Mouse (Mus musculus) heart, adult 11 months (tissue): ENCODE data around the gene Tnp2.
"Not testable (repeated sequence)": the region's sequence is repeated elsewhere in the genome, so short reads cannot be mapped to it uniquely, and the experiment has no call there.

Experiments used
- DNase-seq: peaks from one replicate; pipeline ENCODE4 v3.0.0; 2022

Tnp2 gene

DNA sequence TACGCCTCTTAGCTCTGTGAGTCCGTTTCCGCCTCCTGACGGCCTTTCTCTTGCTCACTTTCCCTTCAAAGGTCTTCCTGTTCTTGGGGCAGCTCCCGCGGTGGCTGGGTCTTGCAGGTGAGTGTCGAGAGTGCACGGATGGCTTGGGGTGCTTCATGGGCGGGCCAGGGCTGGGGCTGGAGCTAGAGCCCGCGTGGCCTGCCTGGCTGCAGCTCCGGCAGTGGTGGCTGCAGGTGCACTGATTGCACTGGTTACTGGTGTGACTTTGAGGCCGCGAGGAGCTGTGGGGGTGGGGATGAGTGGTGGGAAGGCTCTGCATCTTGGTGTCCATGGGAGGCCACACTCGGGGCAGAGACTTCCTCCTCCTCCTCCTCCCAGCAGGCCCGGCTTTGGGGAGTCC, at the start of gene Tnp2:
Gene Tnp2, minus strand, starts transcription at position 390 of the 400 bp plus-strand sequence.
- peak; percentile 90 for DNase-seq

DNA sequence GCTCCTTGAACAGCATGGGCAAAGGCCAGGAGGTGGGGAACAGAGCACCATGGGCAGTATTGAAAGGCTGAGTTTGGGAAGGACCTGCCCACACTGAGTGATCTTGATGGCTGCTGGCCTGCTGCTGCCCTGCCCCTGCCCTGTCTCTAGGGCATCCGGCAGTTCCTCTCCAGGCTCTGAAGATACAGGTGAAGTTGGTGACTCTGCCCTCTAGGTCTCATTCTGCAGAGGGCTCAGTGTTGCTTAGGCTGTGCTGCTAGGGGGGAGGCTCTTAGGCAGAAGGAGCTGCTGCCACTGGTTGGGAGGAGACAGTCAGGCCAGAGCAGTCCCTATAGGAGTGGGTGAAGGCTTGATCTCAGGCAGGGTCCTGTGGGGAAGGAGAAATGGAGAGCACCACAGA, 49.4 kb upstream of the Tnp2 start:
- DNase-seq = no peak

DNA sequence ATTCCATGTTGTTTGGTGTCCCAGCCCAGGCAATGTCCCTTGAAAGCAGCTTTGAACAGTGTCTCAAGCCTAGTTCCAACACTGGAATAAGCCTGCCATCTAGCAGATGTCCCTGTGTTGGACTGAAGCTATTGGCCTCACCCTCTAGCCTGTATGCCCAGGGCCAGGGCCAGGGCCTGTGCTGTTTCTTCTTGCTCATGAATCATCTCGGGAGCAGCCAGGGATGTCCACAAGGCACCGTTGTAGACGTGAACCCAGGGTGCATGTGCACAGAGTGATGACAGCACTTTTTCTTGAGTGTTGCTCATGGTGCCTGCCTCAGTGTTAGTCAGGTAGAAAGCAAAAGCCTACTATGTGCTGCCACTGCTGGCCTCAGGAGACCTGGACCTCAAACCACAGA, 48.8 kb upstream of the Tnp2 start:
- no peak for DNase-seq

DNA sequence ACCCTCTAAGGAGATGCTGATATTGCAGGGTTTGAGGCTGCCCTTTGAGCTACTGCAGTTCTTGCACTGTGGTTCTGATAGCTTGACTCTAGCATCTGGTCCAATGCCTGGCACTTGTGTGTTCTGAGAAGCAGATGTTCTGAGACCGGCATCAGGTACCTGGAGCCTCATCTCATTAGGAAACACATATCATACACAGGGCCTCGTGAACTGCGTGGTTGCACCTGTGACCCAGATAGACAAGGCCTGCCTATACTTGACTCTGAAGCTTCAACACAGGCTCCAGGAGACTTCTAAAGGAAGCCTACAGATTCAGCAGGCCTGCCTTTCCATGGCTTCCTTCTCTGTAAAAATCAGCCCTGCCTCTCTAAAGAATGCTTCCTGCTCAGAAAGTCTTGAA, 47.9 kb upstream of the Tnp2 start:
- no peak for DNase-seq

DNA sequence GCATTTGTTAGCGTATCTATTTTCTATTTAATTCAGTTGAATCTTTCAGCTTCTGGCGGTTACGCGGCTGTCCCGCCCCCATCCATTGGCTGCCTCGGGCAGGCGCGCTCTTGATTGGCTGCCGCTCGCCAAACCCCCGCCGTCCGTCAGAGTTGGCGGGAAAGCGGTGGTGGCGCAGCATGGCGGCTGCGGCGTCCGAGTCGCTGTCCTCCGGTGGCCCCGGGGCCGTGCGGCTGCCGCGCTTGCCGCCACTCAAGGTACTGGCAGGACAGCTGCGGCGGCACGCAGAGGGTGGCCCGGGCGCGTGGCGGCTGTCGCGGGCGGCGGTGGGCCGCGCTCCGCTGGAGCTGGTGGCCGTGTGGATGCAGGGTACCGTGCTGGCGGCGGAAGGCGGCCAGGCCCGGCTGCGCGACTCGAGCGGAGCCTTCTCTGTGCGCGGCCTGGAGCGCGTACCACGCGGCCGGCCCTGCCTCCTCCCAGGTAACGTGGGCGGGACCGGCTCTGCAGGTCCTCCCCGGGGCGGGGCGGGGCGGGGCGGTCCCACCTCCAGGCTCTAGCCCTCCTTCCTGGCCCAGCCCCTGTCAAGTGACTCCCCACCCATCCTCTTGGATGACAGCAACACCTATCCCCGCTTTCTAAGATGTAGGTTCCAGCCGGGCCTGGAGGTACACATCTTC, 46.6 kb upstream of the Tnp2 start, which contains the start of gene Rmi2:
Gene Rmi2, plus strand, starts transcription at position 149 of the 677 bp plus-strand sequence.
- DNase-seq = peak; percentile 99

DNA sequence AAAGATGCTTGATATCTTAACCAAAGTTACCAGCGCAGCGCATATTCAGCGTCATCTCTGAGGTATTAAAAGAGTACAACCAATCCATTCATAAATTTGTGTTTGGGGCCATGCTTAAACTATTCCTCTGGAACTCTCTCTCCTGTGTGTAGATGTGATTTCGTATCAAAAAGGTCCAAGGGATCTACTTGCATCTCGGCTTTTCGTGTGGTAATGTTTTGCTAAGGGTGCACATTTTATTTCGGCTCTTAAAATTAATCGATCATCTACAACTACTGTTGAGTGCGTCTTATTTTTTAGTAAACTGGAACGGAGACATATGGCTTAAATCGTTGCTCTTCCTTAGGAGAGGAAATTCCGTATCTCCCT, 46.1 kb upstream of the Tnp2 start:
- DNase-seq = no peak

DNA sequence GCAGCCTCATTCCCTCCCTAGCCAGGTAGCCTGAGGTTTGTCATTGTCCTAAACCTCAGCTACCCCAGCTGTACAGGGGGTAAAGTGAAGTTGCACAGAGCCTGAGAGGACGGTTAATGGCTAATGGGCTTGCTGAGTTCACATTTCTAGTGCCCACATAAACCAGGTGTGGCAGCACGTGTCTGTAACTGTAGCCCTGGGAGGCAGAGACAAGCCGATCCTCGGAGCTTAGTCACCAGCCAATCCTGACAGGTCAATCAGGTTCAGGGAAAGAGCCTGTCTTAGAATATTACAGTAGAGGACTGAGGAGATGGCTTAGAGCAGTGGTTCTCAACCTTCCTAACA, 40.0 kb upstream of the Tnp2 start:
- DNase-seq = no peak

DNA sequence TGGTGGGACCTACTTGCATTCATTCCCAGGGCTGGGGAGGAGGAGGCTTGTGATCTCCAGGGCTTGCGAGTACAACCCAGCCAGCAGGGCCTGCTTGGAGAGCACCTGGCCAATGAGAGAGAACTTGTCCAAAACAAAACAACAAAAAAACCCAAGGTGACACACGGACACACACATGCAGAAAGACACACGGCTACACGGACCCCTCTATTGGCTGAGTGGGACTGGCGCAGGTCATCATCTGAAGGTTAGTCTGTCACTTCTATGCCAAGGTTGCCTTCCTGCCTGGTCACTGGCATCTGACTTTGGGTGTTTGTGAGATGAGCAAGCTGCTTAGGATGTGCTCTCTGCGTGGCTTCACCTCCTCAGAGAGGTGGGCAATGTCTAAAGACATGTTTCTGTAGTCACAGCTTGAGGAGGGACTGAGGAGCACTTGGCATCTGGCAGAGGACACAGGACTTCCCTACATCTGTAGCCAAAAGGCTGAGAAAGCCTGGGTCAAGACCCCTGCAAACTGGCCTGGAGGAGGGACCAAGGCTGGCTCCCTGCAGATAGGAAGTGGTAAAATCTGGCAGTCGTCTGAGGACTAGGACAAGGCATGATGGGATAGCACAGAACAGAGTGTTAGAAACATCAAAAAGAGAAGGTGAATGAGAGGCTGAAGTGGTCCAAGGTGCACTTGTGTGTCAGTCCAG, 39.5 kb upstream of the Tnp2 start:
- no peak for DNase-seq

DNA sequence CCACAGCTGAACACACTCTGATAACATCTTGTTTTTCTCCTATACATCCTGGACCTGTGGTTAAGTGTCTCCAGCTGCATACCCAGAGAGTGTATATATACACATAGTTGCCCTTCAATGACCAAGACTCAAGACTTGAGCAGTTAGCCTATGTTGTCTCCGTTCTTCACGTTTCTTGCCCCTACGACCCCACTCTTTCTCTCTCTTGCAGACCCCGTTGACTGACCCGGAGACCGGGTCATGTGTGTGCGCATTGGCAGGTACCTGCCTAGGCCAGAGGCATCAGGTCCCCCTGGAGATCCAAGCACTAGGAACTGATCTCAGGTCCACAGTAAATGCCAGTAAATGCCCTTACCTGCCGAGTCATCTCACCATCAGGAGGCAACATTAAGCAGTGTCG, 38.8 kb upstream of the Tnp2 start:
- DNase-seq = no peak

DNA sequence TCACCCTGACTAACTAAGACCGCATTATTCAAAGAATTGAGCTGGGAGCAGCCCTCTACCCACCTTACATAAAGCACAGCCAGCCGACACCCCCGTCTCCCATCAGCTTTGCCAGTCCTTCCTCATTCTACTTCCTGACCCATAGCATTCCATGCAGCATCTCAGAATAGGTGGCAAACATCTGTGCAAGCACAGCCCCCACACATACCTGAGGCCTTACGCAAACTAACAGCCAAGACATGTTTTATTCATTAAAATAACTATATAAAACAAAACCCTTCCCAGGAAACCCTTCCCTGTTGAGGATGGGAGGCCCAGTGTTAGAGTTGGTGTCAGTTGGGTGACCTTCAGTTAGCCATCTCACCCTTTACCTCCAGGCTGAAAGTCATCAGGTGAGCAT, 37.4 kb upstream of the Tnp2 start:
- no peak for DNase-seq

DNA sequence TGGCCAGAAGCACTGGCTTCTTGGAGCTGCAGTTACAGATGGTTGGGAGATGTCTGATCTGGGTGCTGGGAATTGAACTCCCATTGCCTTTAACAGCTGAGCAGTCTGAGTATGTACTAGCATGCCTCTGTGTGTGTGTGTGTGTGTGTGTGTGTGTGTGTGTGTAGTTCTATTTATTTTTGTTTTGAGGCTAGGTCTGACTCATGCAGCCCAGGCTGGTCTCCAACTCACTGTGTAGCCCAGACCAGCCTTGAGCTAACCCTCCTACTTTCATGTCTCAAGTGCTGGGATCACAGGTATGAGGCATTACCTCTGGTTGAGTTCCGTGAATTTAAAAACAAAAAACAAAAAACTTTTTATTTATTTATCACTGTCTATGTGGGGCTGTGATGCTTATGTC, 36.1 kb upstream of the Tnp2 start:
- no peak for DNase-seq

DNA sequence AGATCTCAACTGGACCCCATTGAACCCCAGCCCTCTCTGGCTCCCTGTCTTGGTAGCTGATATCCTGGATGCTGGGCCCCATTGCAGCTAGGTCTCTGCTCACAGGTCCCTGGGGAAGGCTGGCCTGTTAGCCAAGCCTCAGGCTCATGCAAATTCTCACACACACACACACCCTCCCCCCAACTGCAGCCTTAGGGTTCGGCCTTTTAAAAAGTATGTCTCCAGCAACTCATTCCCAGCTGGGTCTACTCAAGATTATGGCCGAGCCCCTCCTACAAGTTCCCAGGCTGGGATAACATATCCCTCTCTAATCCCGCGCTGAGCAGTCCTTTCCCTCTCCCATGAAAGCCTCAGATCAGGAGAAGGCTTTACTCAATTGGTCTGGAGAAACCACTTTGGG, 32.9 kb upstream of the Tnp2 start:
- DNase-seq = peak; percentile 96

DNA sequence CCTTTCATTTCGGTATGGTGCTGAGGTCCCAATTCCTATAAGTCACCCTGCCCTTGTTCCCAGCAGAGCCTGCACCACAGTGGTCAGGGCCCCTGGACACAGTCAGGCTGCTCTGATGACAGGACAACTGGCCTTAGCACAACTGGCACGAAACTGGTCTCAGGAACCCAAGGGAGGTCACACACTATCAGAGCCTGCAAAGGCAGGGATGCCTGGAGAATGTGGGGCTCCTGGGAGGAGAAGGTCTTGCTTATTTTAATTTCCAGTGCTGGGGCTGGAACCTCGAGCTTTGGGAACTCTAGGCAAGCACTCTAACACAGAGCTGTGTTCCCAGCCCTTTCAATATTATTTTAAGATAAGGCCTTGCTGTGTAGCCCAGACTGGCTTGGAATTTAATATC, 31.5 kb upstream of the Tnp2 start:
- DNase-seq = peak; percentile 95

DNA sequence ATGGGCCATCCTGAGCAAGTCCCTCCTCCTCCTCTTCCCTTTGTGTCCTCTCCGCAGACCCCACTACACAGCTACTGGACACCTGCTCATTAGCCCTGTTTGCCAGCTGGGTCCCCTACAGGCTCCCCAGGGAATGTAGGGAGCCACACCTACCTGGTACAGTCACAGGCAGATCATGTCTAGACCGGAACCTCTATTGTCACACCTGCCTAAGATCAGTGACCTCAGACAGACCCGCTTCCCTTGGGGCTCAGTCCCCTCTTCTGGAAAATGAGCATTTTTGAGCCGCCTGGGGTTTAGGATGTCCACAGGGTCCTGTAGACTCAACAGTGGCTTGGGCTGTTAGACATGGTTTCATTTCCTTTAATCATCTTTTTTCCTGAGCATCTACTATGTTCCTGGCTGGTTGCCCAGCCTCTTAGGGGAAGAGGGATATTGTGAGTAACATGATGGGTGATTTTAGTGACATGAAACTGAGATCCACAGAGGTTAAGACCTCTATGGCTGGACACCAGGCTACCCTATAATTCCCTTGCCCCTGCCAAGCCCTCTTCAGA, 30.2 kb upstream of the Tnp2 start:
- DNase-seq = no peak

DNA sequence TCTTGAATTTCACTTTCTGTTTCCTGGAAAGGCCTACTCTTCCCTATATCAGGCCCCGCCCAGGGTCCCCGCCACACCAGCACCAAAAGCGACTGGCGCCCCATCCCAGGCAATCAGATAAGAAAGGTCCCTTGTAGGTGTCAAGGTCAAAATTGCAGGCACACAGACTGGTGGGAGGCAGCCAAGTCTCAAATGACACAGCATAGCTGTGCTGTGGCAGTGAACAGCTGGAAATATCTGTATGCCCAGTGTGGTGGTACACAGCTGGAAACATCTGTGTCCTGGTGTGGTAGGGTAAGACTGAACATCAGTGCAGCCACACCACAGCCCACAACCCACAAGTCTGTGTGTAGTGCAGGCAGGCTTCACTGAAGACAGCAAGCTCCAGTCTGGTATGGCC, 26.4 kb upstream of the Tnp2 start:
- peak; percentile 91 for DNase-seq

DNA sequence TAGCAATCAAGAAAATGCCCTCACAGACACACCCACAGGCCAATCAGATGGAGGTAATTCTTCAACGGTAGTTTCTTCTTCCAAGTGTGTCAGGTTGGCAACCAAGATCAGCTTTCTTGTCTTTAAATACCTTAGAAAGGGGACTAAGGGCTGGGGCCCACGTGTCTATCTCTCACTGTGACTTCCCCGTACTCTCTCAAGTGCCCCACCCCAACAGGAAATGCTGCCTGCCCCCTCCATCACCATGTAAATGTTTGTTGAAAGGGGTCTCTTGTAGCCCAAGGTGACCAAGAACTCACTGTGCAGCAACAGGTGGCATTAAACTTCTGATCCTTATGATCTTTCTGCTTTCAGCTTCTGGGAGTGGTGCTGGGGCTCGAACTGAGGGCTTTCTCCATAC, 25.3 kb upstream of the Tnp2 start:
- DNase-seq = no peak

DNA sequence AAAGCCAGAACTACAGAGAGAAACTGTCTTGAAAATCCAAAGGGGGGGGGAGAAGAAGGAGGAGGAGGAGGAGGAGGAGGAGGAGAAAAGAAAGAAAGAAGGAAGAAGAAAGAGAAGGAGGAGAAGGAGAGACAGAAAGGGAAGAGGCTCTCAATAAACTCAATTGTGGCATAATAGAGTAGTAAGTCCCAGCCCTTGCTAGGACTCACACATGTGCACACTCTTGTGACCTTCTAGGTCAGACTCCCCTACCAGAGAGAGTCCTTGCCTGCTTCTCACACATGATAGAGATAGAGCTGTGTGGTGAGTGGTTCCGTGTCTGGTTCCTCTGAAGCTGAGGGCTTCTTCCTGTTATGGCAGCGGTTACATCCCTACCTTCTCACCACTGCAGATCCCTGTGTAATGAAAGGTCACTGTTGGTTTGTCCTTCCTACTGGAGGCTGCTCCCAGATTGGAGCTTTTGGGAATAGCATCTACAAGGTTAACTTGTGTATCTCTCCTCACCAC, 24.5 kb upstream of the Tnp2 start, which contains the start of gene Gm11172:
Gene Gm11172, plus strand, starts transcription at position 51 of the 507 bp plus-strand sequence.
- no peak for DNase-seq

DNA sequence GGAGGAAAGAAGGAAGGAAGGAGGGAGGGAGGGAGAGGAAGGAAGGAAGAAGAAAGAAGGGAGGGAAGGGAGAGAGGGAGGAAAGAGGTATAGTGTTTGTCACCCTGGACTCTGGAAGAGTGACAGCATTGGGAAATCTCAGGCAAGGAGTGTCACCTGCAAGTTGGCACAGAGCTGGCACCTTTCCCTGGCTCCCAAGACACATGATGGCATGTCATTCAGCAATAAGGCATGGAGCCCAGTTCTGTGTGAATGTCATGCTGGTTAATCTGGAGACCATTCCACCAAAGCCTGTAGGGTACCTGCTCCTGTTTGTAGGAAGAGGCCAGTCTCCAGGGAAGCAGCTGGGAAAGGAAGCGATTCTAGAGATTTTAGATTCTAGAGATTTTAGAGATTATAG, 21.9 kb upstream of the Tnp2 start:
- no peak for DNase-seq

DNA sequence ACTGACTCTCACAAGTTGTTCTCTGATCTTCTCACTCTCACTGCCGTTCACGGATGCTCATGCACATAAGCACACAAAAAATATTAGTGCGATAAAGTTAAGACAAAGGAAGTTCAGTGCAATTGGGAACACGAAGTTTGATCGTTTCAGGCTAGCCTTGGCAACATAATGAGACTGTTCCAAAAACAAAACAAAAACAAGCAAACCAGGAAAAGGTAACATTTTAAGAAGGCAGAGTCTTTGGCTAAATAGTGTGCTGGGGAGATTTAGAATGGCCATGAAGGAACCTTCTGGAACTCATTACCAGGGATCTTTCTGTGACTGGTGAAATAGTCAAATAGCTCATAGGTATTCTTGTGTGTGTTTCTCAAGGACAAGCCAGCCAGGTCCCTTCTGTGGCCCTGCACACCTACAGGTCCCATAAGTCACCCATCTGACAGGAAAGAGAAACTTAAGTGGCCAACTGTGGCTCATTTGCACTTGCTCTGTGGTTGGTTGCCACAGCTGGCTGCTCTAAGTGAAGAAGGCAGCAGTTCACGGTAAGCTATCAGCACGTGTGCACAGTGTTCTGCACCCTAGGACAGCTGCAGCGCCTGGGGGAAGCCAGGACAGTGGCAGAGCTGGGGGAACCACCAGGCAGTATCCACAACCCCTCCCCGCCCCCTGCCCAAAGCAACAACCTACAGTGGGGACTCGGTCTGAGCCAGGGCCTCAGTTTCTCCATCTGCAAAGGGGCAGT, 17.5 kb upstream of the Tnp2 start, which contains the start of gene Prm1:
Gene Prm1, minus strand, starts transcription at position 51 of the 739 bp plus-strand sequence.
- no peak for DNase-seq

DNA sequence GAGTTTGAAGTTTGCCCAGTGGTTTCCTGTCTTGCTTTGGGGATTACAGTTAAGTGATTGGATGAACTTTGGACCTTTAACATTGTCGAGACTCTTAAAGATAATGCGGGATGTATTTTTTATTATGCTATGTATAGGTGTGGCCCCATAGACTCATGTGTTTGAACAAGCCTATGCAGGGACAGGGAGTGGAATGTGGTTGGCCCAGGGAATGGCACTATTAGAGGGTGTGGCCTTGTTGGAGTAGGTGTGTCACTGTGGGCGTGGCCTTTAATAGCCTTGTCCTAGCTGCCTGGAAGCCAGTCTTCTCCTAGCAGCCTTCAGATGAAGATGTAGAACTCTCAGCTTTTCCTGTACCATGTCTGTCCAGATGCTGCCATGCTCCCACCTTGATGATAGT, 14.0 kb upstream of the Tnp2 start:
- not testable (repeated sequence) for DNase-seq

DNA sequence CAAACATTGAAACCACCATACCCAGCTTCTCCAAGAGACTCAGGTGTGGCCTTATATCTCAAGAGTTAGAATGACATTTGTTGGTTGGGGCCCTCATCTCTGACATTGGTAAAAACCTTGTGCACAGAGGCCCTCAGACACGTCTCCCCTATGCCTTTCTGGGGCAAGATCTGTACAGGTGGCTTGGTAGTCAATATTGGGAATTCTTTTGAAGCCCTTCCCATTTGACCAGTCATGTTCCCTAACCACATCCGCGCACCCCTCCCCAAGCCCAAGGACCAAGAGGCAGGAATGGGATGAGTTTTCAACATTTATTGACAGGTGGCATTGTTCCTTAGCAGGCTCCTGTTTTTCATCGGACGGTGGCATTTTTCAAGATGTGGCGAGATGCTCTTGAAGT, 7.6 kb upstream of the Tnp2 start, which contains the start of gene Prm2:
Gene Prm2, minus strand, starts transcription at position 101 of the 400 bp plus-strand sequence.
- DNase-seq = no peak

DNA sequence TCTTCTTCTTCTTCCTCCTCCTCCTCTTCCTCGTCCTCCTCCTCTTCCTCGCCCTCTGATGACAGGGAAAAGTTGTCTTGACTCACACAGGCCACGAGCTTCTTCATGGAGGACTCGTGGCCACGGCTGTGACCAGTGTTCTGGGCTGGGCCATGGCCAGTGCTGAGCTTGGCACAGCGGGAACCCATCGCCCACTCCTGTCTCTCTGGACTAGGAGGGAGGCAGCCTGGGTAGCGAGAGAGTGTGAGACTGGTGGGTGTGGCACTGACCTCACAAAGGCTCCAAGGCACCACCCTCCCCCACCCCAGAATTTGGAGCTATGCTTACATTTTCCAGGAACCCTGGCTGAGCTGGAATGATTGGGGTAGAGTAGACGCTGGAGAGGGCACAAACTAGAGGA, 2.2 kb upstream of the Tnp2 start, which contains the start of gene Prm3:
Gene Prm3, minus strand, starts transcription at position 213 of the 400 bp plus-strand sequence.
- DNase-seq = no peak

DNA sequence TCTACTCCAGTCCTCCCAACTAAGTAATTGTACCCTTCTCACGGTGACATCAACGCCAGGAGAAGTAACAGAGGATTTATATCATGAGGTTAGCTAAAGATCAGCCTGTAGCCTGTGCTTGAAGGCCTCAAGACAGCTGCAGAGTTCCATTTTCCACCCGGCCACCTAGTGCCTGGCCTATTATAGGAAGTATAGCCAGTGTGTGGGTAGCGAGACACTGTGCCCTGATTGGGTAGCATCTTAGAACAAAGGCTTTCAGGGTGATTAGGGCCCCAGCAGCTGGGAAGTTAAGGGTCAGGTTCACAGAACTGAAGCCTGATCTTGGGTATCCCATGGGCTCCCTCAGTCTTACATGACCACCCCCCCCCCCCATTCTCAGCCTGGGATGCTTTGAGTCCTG, 406 bp upstream of the Tnp2 start:
- no peak for DNase-seq
